Mouse (Mus musculus) embryonic facial prominence, embryonic 11.5 days (tissue): Measurements from ENCODE around the gene Sspn. TPM values are rescaled to one million over a fixed set of nuclear protein-coding genes. Genes with fewer than 3 reads are reported as not detected.

ENCODE experiments used
- ATAC-seq: fragments of 200-750 bp; cut with Nextera tagmentation; replicated peaks from 2 replicates; pipeline ENCODE4 v1.8.0; 2017; ENCODE audit warnings: low read depth; ENCODE audit not compliant: insufficient number of reproducible peaks, low FRiP score, low TSS enrichment
- DNase-seq: peaks from one replicate; pipeline ENCODE4 v3.0.0-alpha.2; 2015; ENCODE audit warnings: low spot score
- H3K27ac ChIP-seq: fragments of 300-500 bp; sonication (generic); replicated peaks from 2 replicates; pipeline ENCODE4 v1.5.1; 2014; ENCODE audit warnings: mild to moderate bottlenecking, low read depth, low read length, control low read depth
- H3K27me3 ChIP-seq: fragments of 300-500 bp; sonication (generic); 2 replicates; pipeline ENCODE4 v1.6.1; 2014; ENCODE audit warnings: mild to moderate bottlenecking, low read length, moderate library complexity, mixed read lengths; ENCODE audit not compliant: control insufficient read depth, insufficient read depth
- H3K36me3 ChIP-seq: fragments of 300-500 bp; sonication (generic); replicated peaks from 2 replicates; pipeline ENCODE4 v1.6.1; 2014; ENCODE audit warnings: low read depth, mild to moderate bottlenecking, low read length, moderate library complexity, mixed read lengths; ENCODE audit not compliant: control insufficient read depth, insufficient read depth
- H3K4me1 ChIP-seq: fragments of 300-500 bp; sonication (generic); 2 replicates; pipeline ENCODE4 v1.6.1; 2014; ENCODE audit warnings: low read length, mixed read lengths; ENCODE audit not compliant: control insufficient read depth, insufficient read depth
- H3K4me2 ChIP-seq: fragments of 300-500 bp; sonication (generic); 2 replicates; pipeline ENCODE4 v1.6.1; 2014; ENCODE audit warnings: low read depth, mild to moderate bottlenecking, control low read depth, low read length, moderate library complexity
- H3K4me3 ChIP-seq: fragments of 300-500 bp; sonication (generic); 2 replicates; pipeline ENCODE4 v1.5.1; 2014; ENCODE audit warnings: low read depth, low read length, control low read depth
- H3K9ac ChIP-seq: fragments of 300-500 bp; sonication (generic); replicated peaks from 2 replicates; pipeline ENCODE4 v1.6.1; 2014; ENCODE audit warnings: mild to moderate bottlenecking, control low read depth, low read length
- H3K9me3 ChIP-seq: fragments of 300-500 bp; sonication (generic); replicated peaks from 2 replicates; pipeline ENCODE4 v1.6.1; 2016; ENCODE audit warnings: mild to moderate bottlenecking, low read length, inconsistent platforms, mixed read lengths; ENCODE audit not compliant: control insufficient read depth
- WGBS: fragments of 180-500 bp; shearing (Covaris S2); extraction: QIAGEN DNeasy Blood & Tissue Kit; methylation state at CpG from one replicate; pipeline ENCODE4 v1.1.7; 2014; 5-methylcytosine and 5-hydroxymethylcytosine counted together
- polyA plus RNA-seq: library from polyadenylated mRNA; unstranded; fragments of >200 nt; fragmentation: Nextera tagmentation; extraction: Ambion mirVana; gene quantifications from 2 replicates; pipeline ENCODE4 v1.2.1, GENCODE M21; 2014

Sspn gene
- polyA plus RNA-seq, 1 experiment from 2014 or later: 4.1 TPM

DNA sequence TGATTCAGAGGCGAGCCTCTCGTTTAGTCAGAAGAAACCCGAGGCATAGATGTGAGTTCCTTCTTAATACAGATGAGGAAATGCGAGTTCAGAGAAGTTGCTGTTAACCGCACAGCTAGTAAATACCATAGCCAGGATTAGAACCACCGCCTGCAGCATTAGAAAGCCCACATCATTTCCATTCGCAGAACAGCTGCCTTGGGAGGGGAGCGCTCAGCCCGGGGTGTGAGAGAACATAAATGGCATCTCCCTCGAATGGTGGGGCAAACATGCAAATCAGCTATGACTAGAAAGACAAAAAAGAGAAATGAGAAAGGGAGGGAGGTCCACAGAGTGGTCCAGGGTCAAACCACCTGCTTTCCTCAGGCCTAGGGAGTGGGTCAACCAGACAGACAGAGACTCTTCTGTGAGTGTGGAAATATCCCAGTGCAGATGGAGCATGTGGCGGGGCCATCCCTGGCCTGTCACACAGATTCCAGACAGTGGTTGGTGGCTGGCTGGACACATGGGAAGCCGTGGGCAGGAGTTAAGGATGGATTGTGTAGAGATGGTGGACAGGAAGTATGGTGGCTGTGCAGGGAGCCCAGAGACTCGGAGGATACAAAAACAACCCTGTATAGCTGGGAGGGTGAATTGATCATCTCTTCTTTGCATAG lies 37.9 kb upstream of the Sspn start:
- no peak for ATAC-seq
- H3K4me3 ChIP-seq: no peak overlapping the region
- 83% methylated on average over 13 of the region's 13 CpGs for WGBS
- no peaks in the 10 kb centered on the region for H3K4me1 ChIP-seq
- H3K9ac ChIP-seq: no peak overlapping the region
- H3K4me2 ChIP-seq: no peak overlapping the region
- no peaks in the 10 kb centered on the region for H3K9me3 ChIP-seq
- no peak overlapping the region for H3K27ac ChIP-seq
- DNase-seq: no peak
- no peaks in the 10 kb centered on the region for H3K27me3 ChIP-seq
- H3K36me3 ChIP-seq: no peaks in the 10 kb centered on the region

GRCm38 (mm10) chr6:145894669-145895342 lies 36.6 kb upstream of the Sspn start:
- 79% methylated on average over 8 of the region's 8 CpGs for WGBS
- Histone ChIP-seq H3K27ac (no peak overlapping the region), H3K4me1 (no peaks in the 10 kb centered on the region), H3K36me3 (no peaks in the 10 kb centered on the region), H3K9me3 (no peaks in the 10 kb centered on the region), H3K4me2 (no peak overlapping the region), H3K4me3 (no peak overlapping the region), H3K9ac (no peak overlapping the region), H3K27me3 (no peaks in the 10 kb centered on the region)
- DNase-seq: no peak
- no peak for ATAC-seq

DNA sequence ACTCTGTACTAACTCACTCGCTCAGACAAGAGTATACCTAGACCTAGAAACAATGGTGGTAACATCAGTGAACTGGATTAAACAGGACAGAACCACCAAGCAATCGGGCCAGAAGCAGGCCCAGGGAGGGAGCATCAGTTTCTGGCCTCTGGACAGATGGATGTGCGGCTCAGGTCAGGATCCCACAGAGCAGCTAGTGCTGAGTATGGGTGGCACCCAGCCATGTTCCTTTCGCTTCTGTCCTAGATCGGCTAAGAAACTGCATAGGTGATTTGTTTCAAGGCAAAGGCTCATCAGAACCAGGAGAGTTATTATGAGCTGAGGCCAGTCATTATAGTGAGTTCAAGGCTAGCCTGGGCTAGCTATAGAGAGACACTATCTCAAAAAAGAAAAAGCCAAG lies 27.3 kb upstream of the Sspn start:
- no peak for ATAC-seq
- no peak overlapping the region for H3K9ac ChIP-seq
- 89% methylated on average over 5 of the region's 5 CpGs for WGBS

GRCm38 (mm10) chr6:145904616-145905015 lies 26.8 kb upstream of the Sspn start:
- no peak overlapping the region for H3K4me3 ChIP-seq
- WGBS: 88% methylated on average over 5 of the region's 5 CpGs
- no peaks in the 10 kb centered on the region for H3K4me1 ChIP-seq
- no peak overlapping the region for H3K9ac ChIP-seq
- no peak overlapping the region for H3K4me2 ChIP-seq
- ATAC-seq: no peak
- DNase-seq: no peak
- no peaks in the 10 kb centered on the region for H3K9me3 ChIP-seq
- H3K27ac ChIP-seq: no peak overlapping the region
- H3K36me3 ChIP-seq: no peaks in the 10 kb centered on the region
- H3K27me3 ChIP-seq: no peaks in the 10 kb centered on the region

More for the DNA sequence above, 27.3 kb upstream of the Sspn start:
- H3K27me3 ChIP-seq: no peaks in the 10 kb centered on the region
- no peaks in the 10 kb centered on the region for H3K9me3 ChIP-seq
- H3K4me2 ChIP-seq: no peak overlapping the region
- H3K4me3 ChIP-seq: no peak overlapping the region
- DNase-seq: no peak
- no peak overlapping the region for H3K27ac ChIP-seq
- no peaks in the 10 kb centered on the region for H3K36me3 ChIP-seq
- no peaks in the 10 kb centered on the region for H3K4me1 ChIP-seq

GRCm38 (mm10) chr6:145906096-145906890 lies 25.1 kb upstream of the Sspn start:
- Histone ChIP-seq H3K36me3 (no peaks in the 10 kb centered on the region), H3K4me3 (no peak overlapping the region), H3K9me3 (no peaks in the 10 kb centered on the region), H3K27ac (no peak overlapping the region), H3K4me1 (no peaks in the 10 kb centered on the region), H3K27me3 (no peaks in the 10 kb centered on the region), H3K9ac (no peak overlapping the region), H3K4me2 (no peak overlapping the region)
- ATAC-seq: no peak
- DNase-seq: no peak
- 76% methylated on average over 7 of the region's 7 CpGs for WGBS

- H3K27ac ChIP-seq: no peak overlapping the region
These were observed 21.5 kb upstream of the Sspn start for GRCm38 (mm10) chr6:145909943-145910342.

DNA sequence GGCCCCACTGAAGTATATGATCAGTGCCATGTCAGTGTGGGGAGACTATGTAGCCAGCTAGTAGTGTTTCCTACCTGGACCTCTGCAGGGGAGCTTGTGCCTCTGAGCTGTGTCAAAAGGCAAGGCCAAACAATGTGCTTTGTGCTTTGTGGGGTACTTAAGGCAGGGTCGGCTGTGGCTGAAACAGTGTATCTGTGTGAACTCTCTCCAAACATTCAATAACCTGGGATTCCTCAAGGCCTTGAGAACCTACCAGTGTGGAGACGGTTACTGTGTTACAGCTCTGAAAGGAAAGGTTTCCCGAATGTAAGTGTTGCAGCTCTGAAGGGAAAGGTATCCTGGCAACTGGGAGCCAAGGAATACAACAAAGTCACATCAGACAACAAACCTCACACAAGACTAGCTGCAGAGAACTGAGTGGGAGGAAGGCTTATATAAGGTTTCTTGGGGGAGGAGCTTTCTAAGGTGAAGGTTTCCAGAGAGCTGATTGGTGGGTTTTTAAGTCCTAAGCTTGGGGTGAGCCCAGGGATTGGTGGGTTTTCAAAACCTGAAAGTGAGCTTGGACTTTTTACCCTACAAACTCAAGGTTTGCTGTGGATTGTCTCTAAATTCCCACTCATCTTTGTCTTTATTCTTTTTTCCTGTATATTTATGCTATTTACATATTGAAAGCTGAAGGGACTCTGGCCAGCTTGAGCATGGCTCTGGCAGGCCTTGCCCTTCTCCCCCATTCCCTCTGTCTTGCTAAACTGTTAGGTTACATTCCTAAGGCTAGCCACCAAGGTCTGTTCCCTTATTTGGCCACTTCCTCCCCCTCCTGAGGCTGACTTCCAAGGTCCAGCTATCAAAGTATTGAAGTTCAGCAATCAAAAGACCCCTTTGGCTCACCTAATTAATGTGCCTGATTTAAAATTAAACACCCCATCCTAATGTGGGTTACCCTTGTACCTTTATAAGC lies 20.7 kb upstream of the Sspn start:
- ATAC-seq: no peak
- Histone ChIP-seq H3K4me2 (no peak overlapping the region), H3K9me3 (no peaks in the 10 kb centered on the region), H3K4me3 (no peak overlapping the region), H3K4me1 (no peaks in the 10 kb centered on the region), H3K36me3 (no peaks in the 10 kb centered on the region), H3K9ac (no peak overlapping the region), H3K27me3 (no peaks in the 10 kb centered on the region), H3K27ac (no peak overlapping the region)
- WGBS: 72% methylated on average over 3 of the region's 3 CpGs
- DNase-seq: no peak

More at GRCm38 (mm10) chr6:145909943-145910342, 21.5 kb upstream of the Sspn start:
- no peaks in the 10 kb centered on the region for H3K36me3 ChIP-seq
- DNase-seq (no peak), ATAC-seq (no peak)
- H3K4me1 ChIP-seq: no peaks in the 10 kb centered on the region
- H3K27me3 ChIP-seq: no peaks in the 10 kb centered on the region
- no peak overlapping the region for H3K9ac ChIP-seq
- WGBS: 81% methylated on average over 4 of the region's 4 CpGs
- H3K4me2 ChIP-seq: no peak overlapping the region
- no peaks in the 10 kb centered on the region for H3K9me3 ChIP-seq
- no peak overlapping the region for H3K4me3 ChIP-seq
